Mouse (Mus musculus) kidney, adult 2 months (tissue): ENCODE data around the gene Sel1l. TPM values are rescaled to one million over a fixed set of nuclear protein-coding genes. Genes with fewer than 3 reads are reported as not detected.
"Not testable (repeated sequence)": the region's sequence is repeated elsewhere in the genome, so short reads cannot be mapped to it uniquely, and the experiment has no call there.

Experiments used
- DNase-seq: peaks from one replicate; pipeline ENCODE4 v3.0.0; 2021
- H3K27ac ChIP-seq: fragments of 200-500 bp; 2 replicates; pipeline ENCODE4 v1.5.1; 2012; ENCODE audit warnings: low read depth, low read length, control low read depth, inconsistent platforms; ENCODE audit not compliant: insufficient read depth
- H3K27me3 ChIP-seq: fragments of 200-500 bp; replicated peaks from 2 replicates; pipeline ENCODE4 v1.6.1; 2012; ENCODE audit warnings: mild to moderate bottlenecking, moderate library complexity, low read length, inconsistent platforms; ENCODE audit not compliant: control insufficient read depth, insufficient read depth
- H3K36me3 ChIP-seq: fragments of 200-500 bp; 2 replicates; pipeline ENCODE4 v1.6.1; 2012; ENCODE audit warnings: mild to moderate bottlenecking, moderate library complexity, low read length, inconsistent platforms; ENCODE audit not compliant: control insufficient read depth, insufficient read depth
- H3K4me1 ChIP-seq: fragments of 200-500 bp; 2 replicates; pipeline ENCODE4 v1.6.1; 2011; ENCODE audit warnings: low read length; ENCODE audit not compliant: control insufficient read depth, insufficient read depth
- H3K4me3 ChIP-seq: fragments of 200-500 bp; 2 replicates; pipeline ENCODE4 v1.5.1; 2011; ENCODE audit warnings: mild to moderate bottlenecking, low read depth, low read length, control low read depth; ENCODE audit not compliant: insufficient read depth
- CTCF ChIP-seq: fragments of 200-500 bp; conservative IDR thresholded peaks from 2 replicates; pipeline ENCODE4 v1.5.1; 2011; ENCODE audit warnings: low read depth, mild to moderate bottlenecking, control low read depth, low read length, moderate library complexity, mixed read lengths; ENCODE audit not compliant: insufficient read depth, insufficient read length
- POLR2A ChIP-seq: fragments of 200-500 bp; IDR thresholded peaks from one replicate; pipeline ENCODE4 v1.6.1; 2011; ENCODE audit warnings: low read depth, low read length, control low read depth
- WGBS: fragments of 180-500 bp; shearing (Covaris S2); methylation state at CpG from one replicate; pipeline ENCODE4 v1.1.7; 2018; 5-methylcytosine and 5-hydroxymethylcytosine counted together
- polyA plus RNA-seq: library from polyadenylated mRNA; depleted of rRNA; stranded (reverse); fragments of >200 nt; gene quantifications from 2 replicates; pipeline ENCODE4 v1.2.3, GENCODE M21; 2012

The Sel1l gene
- polyA plus RNA-seq, 1 experiment: 26.9 TPM

DNA sequence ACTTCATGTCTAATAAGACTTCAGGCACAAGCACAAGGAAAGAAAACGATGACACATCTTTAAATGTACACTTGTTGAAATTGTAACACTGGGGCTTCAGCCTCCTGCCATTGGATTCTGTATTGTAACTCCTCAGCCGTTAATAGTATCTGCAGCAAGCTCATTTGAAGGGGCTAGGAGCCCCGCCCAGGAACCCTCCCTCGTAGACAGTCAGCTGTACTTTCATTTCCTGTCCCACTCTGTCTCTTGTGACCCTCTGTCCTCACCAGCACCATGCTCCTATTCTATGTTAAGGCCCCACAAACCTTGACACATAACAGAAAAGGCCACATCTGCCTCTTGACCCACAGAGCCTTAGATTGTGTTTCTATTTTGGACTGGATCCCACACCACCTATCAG lies 57.1 kb downstream of the Sel1l start:
- no peak for TF ChIP-seq CTCF
- TF ChIP-seq POLR2A: no peak
- H3K36me3 ChIP-seq: no peaks in the 10 kb centered on the region
- no peak overlapping the region for H3K4me3 ChIP-seq
- no peak overlapping the region for H3K27ac ChIP-seq
- no peaks in the 10 kb centered on the region for H3K27me3 ChIP-seq
- DNase-seq: no peak
- no peaks in the 10 kb centered on the region for H3K4me1 ChIP-seq
- WGBS: 67% methylated on average over 4 of the region's 4 CpGs

GRCm38 (mm10) chr12:91789801-91790200 lies 59.2 kb downstream of the Sel1l start:
- H3K4me1 ChIP-seq: no peaks in the 10 kb centered on the region
- H3K36me3 ChIP-seq: no peaks in the 10 kb centered on the region
- WGBS: 54% methylated on average over 6 of the region's 6 CpGs
- H3K27me3 ChIP-seq: no peaks in the 10 kb centered on the region
- H3K27ac ChIP-seq: no peak overlapping the region
- DNase-seq: peak; percentile 74
- peak; percentile 69 for TF ChIP-seq CTCF
- no peak for TF ChIP-seq POLR2A
- no peak overlapping the region for H3K4me3 ChIP-seq

GRCm38 (mm10) chr12:91788446-91788845 lies 60.5 kb downstream of the Sel1l start:
- not testable (repeated sequence) for H3K27me3 ChIP-seq, H3K4me1 ChIP-seq, DNase-seq, H3K4me3 ChIP-seq, H3K27ac ChIP-seq, H3K36me3 ChIP-seq
- TF ChIP-seq CTCF: 0 out of 2 replicates have a peak, but pooled peaks have one; percentile 6
- WGBS: 73% methylated on average over 3 of the region's 3 CpGs

GRCm38 (mm10) chr12:91787959-91788437 lies 61.0 kb downstream of the Sel1l start, which contains the start of gene Ston2:
Gene Ston2 (minus strand): TSS chr12:91788387.
- no peak for DNase-seq
- no peak for TF ChIP-seq CTCF
- no peak for TF ChIP-seq POLR2A
- WGBS: 66% methylated on average over 9 of the region's 9 CpGs
- no peaks in the 10 kb centered on the region for H3K4me1 ChIP-seq
- H3K4me3 ChIP-seq: no peak within 1 kb of the TSS
- H3K27me3 ChIP-seq: no peaks in the 10 kb centered on the region
- H3K27ac ChIP-seq: no peak within 1 kb of the TSS
- H3K36me3 ChIP-seq: no peaks in the 10 kb centered on the region

- no peak for DNase-seq
- Histone ChIP-seq H3K27ac (no peak overlapping the region), H3K4me3 (no peak overlapping the region), H3K36me3 (no peaks in the 10 kb centered on the region), H3K4me1 (no peaks in the 10 kb centered on the region), H3K27me3 (no peaks in the 10 kb centered on the region)
- WGBS: 53% methylated on average over 10 of the region's 10 CpGs
- TF ChIP-seq POLR2A: no peak
- TF ChIP-seq CTCF: no peak
Observed at GRCm38 (mm10) chr12:91786355-91786754, 62.6 kb downstream of the Sel1l start.

DNA sequence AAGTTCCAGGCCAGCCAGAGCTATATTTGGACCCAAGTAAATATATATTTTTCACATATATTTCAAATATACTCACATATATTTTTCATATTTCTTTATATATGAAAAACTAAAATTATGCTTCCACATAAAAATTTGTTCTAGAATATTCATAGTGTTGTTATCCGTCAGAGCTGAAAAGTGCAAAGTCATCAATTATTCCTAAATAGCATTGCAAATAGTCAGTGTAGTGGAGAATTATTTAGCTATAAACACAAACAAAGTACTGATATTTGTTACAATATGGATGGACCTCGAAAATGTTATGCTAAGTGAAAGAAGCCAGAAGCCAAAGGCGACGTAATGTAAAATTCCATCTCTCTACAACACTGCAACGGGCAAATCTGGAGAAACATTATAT lies 67.5 kb downstream of the Sel1l start:
- no peak for TF ChIP-seq POLR2A
- TF ChIP-seq CTCF: no peak
- Histone ChIP-seq H3K4me1 (peaks cover 6% of the 10 kb centered on the region; the same call in 1 of the 2 replicates), H3K27me3 (no peaks in the 10 kb centered on the region), H3K4me3 (no peak overlapping the region), H3K27ac (no peak overlapping the region), H3K36me3 (no peaks in the 10 kb centered on the region)
- DNase-seq: no peak
- 94% methylated on average over 5 of the region's 5 CpGs for WGBS

DNA sequence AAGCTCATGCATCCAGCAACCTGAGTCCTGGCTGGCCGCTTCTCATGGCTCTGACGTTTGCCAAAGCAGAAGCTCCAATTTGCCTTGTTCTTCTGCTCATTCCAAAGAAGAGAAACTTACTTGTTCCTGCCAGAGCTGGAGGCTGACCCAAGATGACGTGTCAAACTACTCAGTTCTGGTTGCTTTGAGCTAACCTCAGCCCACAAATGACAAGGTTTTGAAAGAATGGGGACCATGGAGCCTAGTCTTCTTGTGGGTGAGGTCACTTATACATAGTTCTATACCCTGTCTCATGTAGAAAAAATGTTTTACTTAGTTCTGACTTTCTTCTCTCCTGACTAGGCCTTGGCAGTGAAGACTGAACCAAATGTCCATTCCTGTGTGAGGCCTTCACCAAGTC lies 68.4 kb downstream of the Sel1l start:
- TF ChIP-seq CTCF: no peak
- TF ChIP-seq POLR2A: no peak
- no peak for DNase-seq
- Histone ChIP-seq H3K4me3 (no peak overlapping the region), H3K27ac (no peak overlapping the region), H3K36me3 (no peaks in the 10 kb centered on the region), H3K4me1 (peaks cover 10% of the 10 kb centered on the region), H3K27me3 (no peaks in the 10 kb centered on the region)
- WGBS: 87% methylated on average over 3 of the region's 3 CpGs
